Mouse (Mus musculus) megakaryocyte, embryonic 14.5 days (primary cell): ENCODE data around the gene Pck2. TPM values are rescaled to one million over a fixed set of nuclear protein-coding genes. Genes with fewer than 3 reads are reported as not detected.

Experiments used
- H3K27me3 ChIP-seq: replicated peaks from 2 replicates; pipeline ENCODE3; 2012; ENCODE audit warnings: inconsistent platforms
- H3K36me3 ChIP-seq: replicated peaks from 2 replicates; pipeline ENCODE3; 2012; ENCODE audit warnings: low read length, inconsistent platforms, mixed read lengths
- H3K4me1 ChIP-seq: 2 replicates; pipeline ENCODE4 v1.6.1; 2012; ENCODE audit warnings: inconsistent platforms
- H3K4me3 ChIP-seq: replicated peaks from 2 replicates; pipeline ENCODE3; 2012; ENCODE audit warnings: moderate library complexity, mild to moderate bottlenecking, inconsistent platforms
- H3K9me3 ChIP-seq: 2 replicates; pipeline ENCODE4 v1.6.1; 2012; ENCODE audit warnings: inconsistent platforms
- FLI1 ChIP-seq: IDR thresholded peaks from 2 replicates; pipeline ENCODE4 v1.6.1; 2012; ENCODE audit warnings: low read length, inconsistent platforms, mixed read lengths
- GATA1 ChIP-seq: IDR thresholded peaks from 3 replicates; pipeline ENCODE4 v1.6.1; 2012; ENCODE audit warnings: mixed read lengths, low read length, inconsistent platforms, borderline replicate concordance
- polyA plus RNA-seq: library from polyadenylated mRNA; stranded (reverse); fragments of >175 nt; gene quantifications from 2 replicates; pipeline ENCODE4 v1.2.3, GENCODE M21; 2012; ENCODE audit warnings: low replicate concordance; ENCODE audit not compliant: insufficient read depth

The Pck2 gene
- polyA plus RNA-seq, 1 experiment: 50.7 TPM

DNA sequence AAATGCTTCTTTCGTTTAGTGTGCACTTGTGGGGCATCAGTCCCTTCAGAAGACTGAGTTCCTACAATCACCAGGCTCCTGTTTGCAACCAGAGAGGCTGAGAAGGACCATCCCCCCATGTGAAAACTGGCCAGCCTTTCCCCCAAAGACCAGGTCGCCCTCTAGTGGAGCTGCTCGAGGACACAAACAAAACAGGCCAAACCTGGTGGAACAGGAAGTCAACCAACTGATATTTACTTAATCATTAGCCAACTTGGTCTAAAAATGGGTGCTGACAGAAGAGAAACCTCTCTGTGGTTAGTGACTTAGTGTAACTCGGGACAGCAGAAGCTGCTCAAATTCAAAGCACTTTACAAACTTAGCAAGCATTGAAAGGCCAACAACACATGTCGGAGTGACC, 16.9 kb downstream of the Pck2 start:
- Histone ChIP-seq H3K9me3 (no peaks in the 10 kb centered on the region), H3K4me1 (peaks cover 52% of the 10 kb centered on the region), H3K27me3 (no peaks in the 10 kb centered on the region), H3K36me3 (peaks cover 9% of the 10 kb centered on the region), H3K4me3 (peak overlapping the region; percentile 77)
- TF ChIP-seq GATA1 (no peak), FLI1 (no peak)

DNA sequence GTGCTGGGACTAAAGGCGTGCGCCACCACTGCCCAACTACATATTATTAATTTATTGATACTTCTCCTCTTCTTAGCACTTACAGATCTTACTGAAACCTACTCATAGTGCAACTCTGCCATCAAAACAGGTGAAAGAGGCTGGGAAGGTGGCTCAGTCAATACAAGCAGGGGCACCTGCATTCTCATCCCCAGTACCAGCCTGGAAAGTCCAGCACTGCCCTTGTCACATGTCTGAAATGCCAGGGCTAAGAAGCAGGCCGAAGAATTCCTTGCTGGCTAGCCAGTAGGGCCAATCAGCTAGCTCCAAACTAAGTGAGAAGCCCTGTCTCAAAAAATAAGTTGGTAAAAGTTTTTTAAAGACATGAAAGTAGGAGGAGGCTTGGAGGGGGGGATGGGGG, 17.5 kb downstream of the Pck2 start:
- H3K9me3 ChIP-seq: no peaks in the 10 kb centered on the region
- peaks cover 55% of the 10 kb centered on the region for H3K4me1 ChIP-seq
- TF ChIP-seq FLI1 (no peak), GATA1 (no peak)
- H3K27me3 ChIP-seq: no peaks in the 10 kb centered on the region
- H3K36me3 ChIP-seq: peaks cover 13% of the 10 kb centered on the region
- H3K4me3 ChIP-seq: peak overlapping the region; percentile 28

DNA sequence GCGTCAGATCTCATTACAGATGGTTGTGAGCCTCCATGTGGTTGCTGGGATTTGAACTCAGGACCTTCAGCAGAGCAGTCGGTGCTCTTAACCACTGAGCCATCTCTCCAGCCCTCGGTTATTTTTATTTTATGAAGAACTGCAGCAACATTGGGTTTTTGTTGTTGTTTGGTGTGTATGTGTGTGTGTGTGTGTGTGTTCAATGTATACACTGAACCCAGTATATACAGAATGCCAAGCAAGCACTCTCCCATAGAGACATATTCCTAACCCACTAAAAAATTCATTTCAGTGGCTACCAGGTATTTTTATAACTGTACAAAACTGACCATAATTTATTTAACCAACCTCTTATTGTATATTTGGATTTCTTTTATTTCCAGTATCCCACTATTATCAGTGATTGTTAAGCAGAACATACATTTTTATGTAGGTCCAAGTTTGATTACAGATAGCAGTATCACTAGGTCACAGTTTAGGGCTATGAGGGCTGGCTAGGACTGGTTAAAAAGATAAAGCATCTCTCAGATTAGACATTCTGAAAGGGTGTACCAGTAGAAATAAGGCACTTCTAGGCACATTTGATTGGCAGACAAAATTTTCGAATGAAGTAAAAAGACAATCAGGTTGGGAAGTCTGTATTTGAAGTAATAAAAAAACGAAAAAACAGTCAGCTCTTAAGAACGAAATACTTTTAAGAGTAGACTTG, 18.8 kb downstream of the Pck2 start:
- no peak for TF ChIP-seq FLI1
- no peak for TF ChIP-seq GATA1
- H3K4me3 ChIP-seq: peak overlapping the region; percentile 97

DNA sequence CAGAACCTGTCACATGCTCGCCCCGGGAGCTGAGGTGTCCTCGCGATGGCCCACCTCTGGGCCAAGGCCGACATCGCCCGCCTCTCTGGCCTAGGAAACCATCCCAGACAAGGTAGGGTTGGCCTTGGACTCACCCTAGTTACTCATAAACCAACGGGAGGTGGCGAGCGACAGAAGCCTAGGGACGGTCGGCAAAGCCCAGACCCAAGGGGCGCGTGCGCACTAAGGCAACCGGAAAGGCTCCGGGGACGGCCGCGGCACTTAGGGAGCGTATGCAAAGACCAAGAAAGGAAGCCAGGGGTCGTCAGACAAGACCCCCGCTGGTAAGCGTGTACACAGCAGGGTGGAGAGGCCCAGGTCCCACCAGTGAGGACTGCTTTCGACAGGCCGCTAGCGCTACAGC, 19.7 kb downstream of the Pck2 start, which contains the start of gene Dcaf11:
Gene Dcaf11, plus strand, starts transcription at position 208 of the 403 bp plus-strand sequence.
- peaks cover 45% of the 10 kb centered on the region for H3K4me1 ChIP-seq
- no peaks in the 10 kb centered on the region for H3K27me3 ChIP-seq
- no peaks in the 10 kb centered on the region for H3K9me3 ChIP-seq
- TF ChIP-seq GATA1 (no peak), FLI1 (peak; percentile 30; the same call in 1 of the 2 replicates)
- peaks cover 35% of the 10 kb centered on the region for H3K36me3 ChIP-seq
- peak within 1 kb of the TSS; percentile 97 for H3K4me3 ChIP-seq

More for the DNA sequence above, 18.8 kb downstream of the Pck2 start:
- Histone ChIP-seq H3K27me3 (no peaks in the 10 kb centered on the region), H3K4me1 (peaks cover 50% of the 10 kb centered on the region), H3K9me3 (no peaks in the 10 kb centered on the region), H3K36me3 (peaks cover 26% of the 10 kb centered on the region)

DNA sequence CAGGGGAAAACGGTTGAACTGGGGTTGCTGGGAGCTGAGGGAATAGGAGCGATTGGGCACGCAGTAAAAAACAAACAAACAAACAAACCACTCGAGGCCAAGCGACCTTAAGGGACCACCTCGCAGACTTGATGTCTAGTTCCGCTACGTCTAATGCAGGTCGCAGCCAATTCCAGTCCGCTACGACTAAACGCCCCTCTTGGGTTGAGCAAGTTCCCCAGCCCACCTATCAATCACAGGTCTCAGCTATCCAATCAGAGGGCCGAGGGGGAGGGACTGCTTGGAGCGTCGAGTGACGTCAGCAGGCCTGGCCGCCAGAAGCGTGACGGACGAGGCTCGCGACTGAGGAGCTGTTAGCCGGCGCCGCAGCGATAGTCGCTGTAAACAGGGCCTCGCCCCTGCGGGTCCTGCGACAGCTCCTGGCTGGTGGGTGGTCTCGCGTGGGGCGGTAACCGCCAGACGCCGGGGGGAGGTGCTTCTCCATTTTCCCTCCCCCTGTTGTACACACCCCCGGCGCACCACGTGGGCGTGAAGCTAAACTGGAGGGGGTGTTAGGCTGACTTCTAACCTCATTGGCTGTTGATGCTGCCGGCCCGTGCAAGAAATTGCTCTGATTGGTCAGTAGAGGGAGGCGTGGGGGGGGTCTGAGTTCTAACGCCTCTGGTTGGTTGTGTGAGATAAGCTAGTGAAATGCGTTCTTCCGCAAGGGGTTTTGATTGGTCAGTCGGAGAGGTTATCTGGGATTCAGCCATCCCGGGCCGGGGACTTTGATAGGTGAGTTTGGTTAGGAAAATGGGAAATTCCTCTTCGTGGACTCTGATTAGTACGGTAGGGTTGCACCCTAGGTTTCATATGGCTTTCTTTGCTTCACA, 20.4 kb downstream of the Pck2 start, which contains the start of gene A730061H03Rik:
Gene A730061H03Rik, minus strand, starts transcription at position 205 of the 872 bp plus-strand sequence.
- Histone ChIP-seq H3K9me3 (no peaks in the 10 kb centered on the region), H3K36me3 (peaks cover 42% of the 10 kb centered on the region), H3K4me3 (peak within 1 kb of the TSS; percentile 97), H3K27me3 (no peaks in the 10 kb centered on the region), H3K4me1 (peaks cover 43% of the 10 kb centered on the region)
- no peak for TF ChIP-seq GATA1
- TF ChIP-seq FLI1: no peak

DNA sequence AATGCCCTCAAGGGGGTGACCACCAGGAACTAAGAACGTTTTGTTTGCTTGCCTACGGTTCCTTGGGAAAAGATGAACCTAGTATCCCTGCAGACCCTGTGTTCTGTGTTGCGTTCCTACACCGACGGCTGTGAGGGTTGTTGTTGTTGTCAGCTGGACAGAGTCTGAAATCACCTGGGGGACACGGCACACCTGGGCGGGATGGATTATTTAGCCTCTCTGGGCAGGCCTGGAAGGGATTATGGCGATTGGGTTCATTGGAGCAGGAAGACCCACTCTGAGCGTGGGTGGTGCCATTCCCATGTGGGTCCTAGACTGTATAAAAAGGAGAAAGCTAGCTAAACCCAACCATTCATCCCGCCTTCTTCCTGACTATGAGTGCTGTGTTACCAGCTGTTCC, 21.8 kb downstream of the Pck2 start:
- Histone ChIP-seq H3K4me1 (peaks cover 33% of the 10 kb centered on the region), H3K27me3 (no peaks in the 10 kb centered on the region), H3K4me3 (peak overlapping the region; percentile 21), H3K9me3 (no peaks in the 10 kb centered on the region), H3K36me3 (peaks cover 56% of the 10 kb centered on the region)
- no peak for TF ChIP-seq GATA1
- no peak for TF ChIP-seq FLI1

DNA sequence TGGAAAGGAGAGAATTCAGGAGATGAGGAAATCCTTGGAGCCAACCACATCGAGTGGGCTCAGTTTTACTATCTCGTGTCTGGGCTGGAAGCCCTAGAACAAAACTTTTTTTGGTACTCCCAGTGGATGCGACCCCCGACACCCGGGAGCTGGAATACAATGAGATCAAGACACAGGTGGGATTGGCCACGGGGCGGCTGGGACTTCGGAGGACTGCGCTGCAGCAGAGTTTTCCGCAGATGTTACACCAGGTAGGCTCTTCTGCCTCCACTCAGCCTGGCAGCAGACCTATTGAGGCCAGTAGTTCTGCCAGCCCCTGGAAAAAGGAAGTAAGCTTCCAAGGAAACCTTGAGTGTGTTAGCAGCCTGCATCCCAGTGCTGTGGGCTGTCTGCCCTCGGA, 23.2 kb downstream of the Pck2 start:
- no peaks in the 10 kb centered on the region for H3K27me3 ChIP-seq
- no peaks in the 10 kb centered on the region for H3K9me3 ChIP-seq
- TF ChIP-seq GATA1 (no peak), FLI1 (no peak)
- peaks cover 70% of the 10 kb centered on the region for H3K36me3 ChIP-seq
- peaks cover 19% of the 10 kb centered on the region for H3K4me1 ChIP-seq
- no peak overlapping the region for H3K4me3 ChIP-seq

DNA sequence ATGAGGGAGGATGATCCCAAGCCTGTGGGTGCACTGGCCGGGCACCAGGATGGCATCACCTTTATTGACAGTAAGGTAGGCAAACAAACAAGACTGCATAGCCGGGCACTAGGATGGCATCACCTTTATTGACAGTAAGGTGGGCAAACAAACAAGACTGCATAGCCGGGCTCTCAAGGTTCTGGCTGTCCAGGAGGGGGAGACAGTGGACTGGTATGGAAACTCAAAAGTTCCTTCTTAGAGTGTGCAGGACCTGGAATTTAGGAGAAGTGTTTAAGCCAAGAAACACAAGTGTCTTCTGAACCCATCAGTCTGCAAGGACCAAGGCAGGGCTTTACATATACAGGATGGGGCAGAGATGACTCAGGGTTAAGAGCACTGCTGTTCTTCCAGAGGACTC, 25.7 kb downstream of the Pck2 start:
- Histone ChIP-seq H3K4me1 (peaks cover 22% of the 10 kb centered on the region), H3K36me3 (peaks cover 91% of the 10 kb centered on the region), H3K27me3 (no peaks in the 10 kb centered on the region)

DNA sequence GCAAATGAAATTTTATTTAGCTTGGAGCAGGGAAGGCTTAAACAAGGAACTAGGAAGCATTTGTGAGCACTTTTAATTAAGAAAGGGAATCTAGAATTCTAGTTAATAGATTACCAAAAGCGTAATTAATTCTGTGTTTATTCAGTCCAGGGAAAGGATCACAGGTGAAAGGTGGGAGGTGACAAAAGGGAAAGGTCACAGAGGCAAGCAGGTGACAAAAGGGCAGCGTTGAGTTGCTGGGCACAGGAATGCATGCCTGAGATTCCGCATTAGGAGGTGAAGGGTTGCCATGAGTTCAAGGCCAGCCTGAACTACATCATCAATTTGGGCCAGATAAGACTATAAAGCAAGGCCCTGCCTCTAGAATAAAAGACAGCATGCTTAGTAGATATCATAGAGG, 27.4 kb downstream of the Pck2 start:
- Histone ChIP-seq H3K27me3 (no peaks in the 10 kb centered on the region), H3K4me3 (no peak overlapping the region), H3K36me3 (peaks cover 80% of the 10 kb centered on the region), H3K4me1 (peaks cover 21% of the 10 kb centered on the region), H3K9me3 (no peaks in the 10 kb centered on the region)
- TF ChIP-seq GATA1 (no peak), FLI1 (no peak)

More for the DNA sequence above, 25.7 kb downstream of the Pck2 start:
- no peaks in the 10 kb centered on the region for H3K9me3 ChIP-seq
- no peak for TF ChIP-seq GATA1
- TF ChIP-seq FLI1: no peak
- H3K4me3 ChIP-seq: no peak overlapping the region

DNA sequence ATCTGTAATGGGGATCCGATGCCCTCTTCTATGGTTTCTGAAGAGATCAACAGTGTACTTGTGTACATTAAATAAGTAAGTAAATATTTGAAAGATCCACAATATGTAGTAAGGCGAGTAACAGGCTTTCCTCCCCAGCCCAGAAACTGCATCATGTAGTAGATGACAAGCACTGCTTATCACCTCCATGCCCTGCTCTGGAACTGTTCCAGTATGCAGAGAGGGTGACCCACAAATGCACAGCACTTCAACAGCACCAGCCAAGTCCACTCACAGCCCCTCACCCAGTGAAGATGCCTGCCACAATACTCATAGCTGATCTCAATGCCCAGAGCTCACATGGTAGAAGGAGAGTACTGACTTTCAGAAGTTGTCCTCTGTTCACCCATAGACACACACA, 30.5 kb downstream of the Pck2 start:
- Histone ChIP-seq H3K4me1 (peaks cover 22% of the 10 kb centered on the region), H3K36me3 (peaks cover 49% of the 10 kb centered on the region)

More for the DNA sequence above, 30.5 kb downstream of the Pck2 start:
- Histone ChIP-seq H3K27me3 (no peaks in the 10 kb centered on the region), H3K9me3 (no peaks in the 10 kb centered on the region), H3K4me3 (no peak overlapping the region)
- TF ChIP-seq FLI1 (no peak), GATA1 (no peak)
